Mouse (Mus musculus): ENCODE results near the gene Nup50. TPM values are rescaled to one million over a fixed set of nuclear protein-coding genes. Genes with fewer than 3 reads are reported as not detected.
A peak's percentile ranks its signal among the peaks of the same experiment; 100 is the strongest.
"Not testable (repeated sequence)": the region's sequence is repeated elsewhere in the genome, so short reads cannot be mapped to it uniquely, and the experiment has no call there.

The Nup50 gene
- 10 to 100 TPM; 41.0 to 45.8 TPM for total RNA-seq (2021)
- long read RNA-seq, experiment 1, full-length matches to known transcripts = 29 of 38 reads
- long read RNA-seq, experiment 1, partial matches to known transcripts = 9 of 38 reads
- long read RNA-seq, experiment 1, other reads (novel, unspliced or antisense) = 0 of 38 reads
- long read RNA-seq, experiment 2, full-length matches to known transcripts = 29 of 50 reads
- long read RNA-seq, experiment 2, partial matches to known transcripts = 6 of 50 reads
- long read RNA-seq, experiment 2, other reads (novel, unspliced or antisense) = 15 of 50 reads

DNA sequence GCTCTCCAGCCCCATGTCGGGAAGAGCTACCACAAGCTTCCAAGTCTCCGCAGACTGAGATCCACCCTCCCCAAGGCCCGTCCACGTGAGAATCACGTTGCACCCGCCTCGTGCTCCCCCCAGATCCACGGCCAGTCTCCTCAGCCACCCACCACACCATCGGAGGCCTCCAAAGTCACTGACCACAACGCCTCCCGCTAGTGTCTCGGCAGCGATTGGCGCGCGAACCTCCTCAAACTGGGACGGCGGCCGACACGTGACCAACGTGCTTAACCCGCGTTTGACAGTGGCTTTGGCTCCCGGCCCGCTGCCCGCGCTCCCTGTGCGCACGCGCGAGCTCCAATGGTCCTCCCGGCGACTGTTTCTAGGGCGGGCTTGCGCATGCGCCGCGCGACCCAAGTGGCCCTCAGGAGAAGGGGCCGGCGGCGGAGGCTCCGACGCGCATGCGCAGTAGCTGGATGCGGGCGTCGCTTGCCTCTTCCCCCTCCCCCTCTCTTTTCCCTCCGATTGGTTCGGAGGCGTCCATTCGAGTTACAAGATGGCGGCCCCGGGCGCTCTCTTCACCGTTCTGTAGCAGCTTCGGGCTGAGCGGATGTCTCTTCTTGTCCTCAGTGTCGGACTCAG, at the start of gene Nup50:
Gene Nup50 (plus strand): TSS at position 528 of the 624 bp plus-strand sequence.
- DNase-seq (ENCODE audit: low spot score in 2 of 2) = peak; percentile 100

- DNase-seq (ENCODE audit: low spot score in 2 of 2) = no peak
Observed at GRCm38 (mm10) chr15:84873867-84874266, 49.3 kb upstream of the Nup50 start.

GRCm38 (mm10) chr15:84877029-84877815, 46.0 kb upstream of the Nup50 start:
- no peak for DNase-seq (ENCODE audit: low spot score in 2 of 2)

- DNase-seq (ENCODE audit: low spot score in 2 of 2) = no peak
Observed at GRCm38 (mm10) chr15:84888066-84888465, 35.1 kb upstream of the Nup50 start.

GRCm38 (mm10) chr15:84891246-84891645, 32.0 kb upstream of the Nup50 start:
- no peak for DNase-seq (ENCODE audit: low spot score in 2 of 2)

GRCm38 (mm10) chr15:84891658-84892057, 31.6 kb upstream of the Nup50 start:
- peak; percentile 61 to 64 for DNase-seq (ENCODE audit: low spot score in 2 of 2)

DNA sequence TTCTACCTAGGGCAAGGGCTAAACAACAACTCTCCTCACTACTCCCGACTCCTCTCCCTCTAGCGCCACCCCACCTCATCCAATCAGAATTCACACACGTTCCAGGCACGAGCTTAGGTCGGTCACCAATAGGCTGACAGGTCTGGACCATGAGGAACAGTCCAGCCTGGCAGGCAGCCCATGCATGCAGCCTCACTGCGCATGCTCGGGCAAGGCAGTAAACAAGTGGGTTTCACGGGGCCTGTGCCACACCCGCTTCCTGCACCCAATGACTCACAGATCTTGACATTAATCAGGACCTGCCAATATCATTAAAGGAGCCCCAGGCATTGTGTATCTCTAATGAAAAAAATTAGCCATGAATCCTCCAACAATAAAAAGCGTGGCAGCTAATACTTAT, 27.0 kb upstream of the Nup50 start:
- not testable (repeated sequence) for DNase-seq (ENCODE audit: low spot score in 2 of 2)

DNA sequence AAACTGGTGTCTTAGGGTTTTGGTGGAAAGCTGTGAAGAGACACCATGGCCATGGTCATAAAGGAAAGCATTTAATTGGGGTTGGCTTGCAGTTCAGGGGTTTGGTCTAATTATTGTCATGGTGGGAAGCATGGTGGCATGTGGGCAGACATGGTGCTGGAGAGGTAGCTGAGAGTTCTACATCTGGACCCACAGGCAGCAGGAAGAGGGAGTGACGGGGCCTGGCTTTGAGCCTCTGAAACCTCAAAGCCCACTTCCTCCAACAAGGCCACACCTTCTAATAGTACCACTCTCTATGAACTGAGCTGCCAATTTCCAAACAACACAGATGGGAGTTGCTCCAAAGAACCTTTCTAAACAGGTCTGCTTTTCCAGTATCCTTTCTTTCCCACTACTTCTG, 26.5 kb upstream of the Nup50 start:
- DNase-seq (ENCODE audit: low spot score in 2 of 2) = no peak

GRCm38 (mm10) chr15:84898077-84898476, 25.1 kb upstream of the Nup50 start:
- DNase-seq (ENCODE audit: low spot score in 2 of 2) = no peak

GRCm38 (mm10) chr15:84903843-84904385, 19.3 kb upstream of the Nup50 start:
- no peak for DNase-seq (ENCODE audit: low spot score in 2 of 2)

DNA sequence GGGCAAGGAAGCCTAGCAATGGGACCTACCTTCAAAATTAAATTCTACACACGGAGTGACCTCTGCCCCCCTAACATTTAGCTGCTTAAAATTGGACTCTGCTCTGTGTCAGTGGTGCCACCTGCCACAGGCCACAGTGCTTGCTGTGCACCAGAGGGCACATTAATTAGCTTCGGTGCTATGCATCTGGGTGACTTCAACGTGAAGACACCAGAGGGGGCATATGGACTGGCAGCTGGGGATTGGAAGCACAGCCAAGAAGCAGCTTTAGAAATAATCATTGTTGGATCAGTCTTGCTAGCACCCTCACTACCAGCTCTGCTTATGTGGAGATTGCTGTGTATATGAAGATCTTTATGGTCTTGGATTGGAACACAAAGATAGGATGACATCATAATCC, 10.0 kb upstream of the Nup50 start:
- DNase-seq (ENCODE audit: low spot score in 2 of 2) = no peak

DNA sequence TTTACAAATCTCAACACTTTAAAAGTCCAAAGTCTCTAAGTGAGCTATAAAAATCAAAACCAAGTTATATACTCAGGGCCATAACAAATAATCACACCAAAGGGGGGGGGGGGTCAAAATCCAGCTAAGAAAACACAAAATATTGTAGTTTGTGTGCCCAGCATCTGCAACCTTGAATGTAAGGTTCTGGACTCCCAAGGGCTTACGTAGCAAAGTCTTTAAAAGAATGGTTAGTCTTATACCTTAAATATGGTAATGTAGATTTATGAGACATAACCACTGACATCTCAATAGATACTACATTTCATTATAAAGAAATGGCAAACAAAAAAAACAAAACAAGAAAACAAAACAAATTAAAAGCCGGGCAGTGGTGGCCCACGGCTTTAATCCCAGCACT, 3.3 kb upstream of the Nup50 start, which contains the start of gene Gm29666:
Gene Gm29666 (minus strand): TSS at position 101 of the 400 bp plus-strand sequence.
- DNase-seq (ENCODE audit: low spot score in 2 of 2) = no peak

DNA sequence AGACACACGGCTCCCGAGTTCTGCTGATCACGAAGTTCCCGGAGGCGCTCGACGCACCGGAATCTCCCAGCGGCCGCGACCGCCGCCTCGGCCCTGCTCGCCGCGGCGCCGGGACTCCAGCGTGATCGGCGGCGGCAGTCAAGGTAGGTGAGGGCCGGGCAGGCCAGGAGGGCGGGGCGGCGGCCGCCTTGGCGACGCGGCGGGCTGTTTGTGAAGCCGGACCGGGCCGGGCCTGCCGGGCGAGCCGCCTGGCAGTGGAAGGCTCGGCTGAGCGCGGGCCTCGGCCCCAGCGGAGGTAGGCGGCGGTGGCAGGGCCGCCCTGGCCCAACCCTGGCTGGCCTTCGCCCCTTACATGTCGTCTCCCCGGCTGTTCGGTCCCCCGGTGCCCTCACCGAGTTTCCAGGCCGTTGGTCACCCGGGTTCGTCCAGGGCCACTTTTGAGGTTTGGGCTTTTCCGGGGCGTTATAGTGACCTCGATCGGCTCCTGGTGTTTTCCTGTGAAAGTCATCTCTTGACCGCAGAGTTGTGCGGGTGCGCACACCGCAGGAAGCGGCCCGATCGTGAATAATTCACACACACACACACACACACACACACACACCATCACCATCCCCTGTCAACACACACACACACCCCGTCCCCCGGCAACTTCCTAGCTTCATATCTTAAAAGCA, 434 bp downstream of the Nup50 start:
- no peak for DNase-seq (ENCODE audit: low spot score in 2 of 2)

DNA sequence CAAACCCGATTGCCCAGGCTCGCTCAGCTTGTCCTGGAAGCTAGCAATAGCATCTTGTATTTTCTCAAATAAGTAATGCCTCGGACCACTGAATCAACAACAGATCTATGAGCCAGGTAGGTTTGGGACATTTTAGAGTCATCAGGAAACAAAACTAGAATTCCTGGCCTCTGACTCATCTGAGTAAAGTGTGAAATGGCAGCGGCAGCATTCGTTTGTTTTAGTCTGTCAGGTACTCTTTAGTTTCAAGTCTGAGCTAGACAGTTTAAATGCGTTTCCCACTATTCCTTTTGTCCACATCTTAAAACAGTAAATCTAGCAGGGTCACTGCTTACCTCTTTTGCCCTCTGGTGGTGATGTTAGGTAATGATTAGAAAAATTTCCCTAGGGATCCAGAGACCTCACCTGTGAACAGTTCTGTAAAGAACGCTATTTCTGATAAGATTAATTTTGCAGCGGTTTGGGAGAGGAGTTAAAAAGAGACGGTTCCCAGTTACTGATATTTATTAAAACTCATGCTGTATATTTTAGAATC, 1.6 kb downstream of the Nup50 start:
- DNase-seq (ENCODE audit: low spot score in 2 of 2) = no peak

GRCm38 (mm10) chr15:84925495-84926018, 2.3 kb downstream of the Nup50 start:
- DNase-seq (ENCODE audit: low spot score in 2 of 2) = no peak

DNA sequence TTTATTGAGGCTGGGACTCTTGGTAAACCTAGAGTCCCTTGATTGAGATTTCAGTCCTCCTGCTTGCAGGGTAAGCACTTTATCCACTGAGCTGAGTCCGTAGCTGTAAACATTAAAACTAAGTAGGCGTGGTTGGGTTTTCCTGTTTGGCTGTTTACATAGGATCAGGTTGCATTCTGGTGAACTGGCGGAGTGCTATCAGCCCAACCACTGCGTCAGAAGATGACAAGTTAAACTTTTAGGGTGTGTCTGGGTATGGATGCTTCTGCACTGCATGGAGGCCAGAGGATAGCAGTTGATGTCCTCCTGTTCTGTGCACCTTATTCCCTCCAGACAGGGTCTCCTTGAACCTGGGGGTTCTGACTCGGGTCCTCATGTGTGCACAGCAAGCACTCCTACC, 9.1 kb downstream of the Nup50 start:
- DNase-seq (ENCODE audit: low spot score in 2 of 2) = no peak

- DNase-seq (ENCODE audit: low spot score in 2 of 2) = no peak
Observed at GRCm38 (mm10) chr15:84934901-84935300, 11.7 kb downstream of the Nup50 start.

DNA sequence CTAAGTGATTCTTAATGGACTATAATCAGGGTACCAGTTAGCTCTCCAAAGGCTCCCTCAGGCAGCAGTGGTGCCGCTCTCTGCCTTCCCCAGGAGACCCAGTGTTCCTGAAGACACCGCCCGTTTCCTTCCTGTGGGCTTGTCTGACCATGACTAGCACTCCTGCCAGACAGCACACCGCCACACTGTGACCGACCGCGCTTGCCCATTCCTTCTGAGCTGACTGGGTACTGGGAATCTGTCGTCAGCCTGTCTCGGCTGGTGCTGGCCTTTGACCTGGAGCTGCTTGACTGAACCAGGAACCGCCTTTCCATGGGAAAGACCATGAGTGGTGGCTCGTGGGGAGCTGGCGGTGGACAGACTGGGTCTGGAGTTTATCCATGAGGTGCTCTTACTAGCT, 16.9 kb downstream of the Nup50 start:
- peak in 1 of 2 experiments; percentile 31 for DNase-seq (ENCODE audit: low spot score in 2 of 2)

GRCm38 (mm10) chr15:84942647-84943285, 19.6 kb downstream of the Nup50 start:
- no peak for DNase-seq (ENCODE audit: low spot score in 2 of 2)

GRCm38 (mm10) chr15:84944319-84944718, 21.1 kb downstream of the Nup50 start:
- DNase-seq (ENCODE audit: low spot score in 2 of 2) = no peak

Data from adrenal gland, adult 18-20 months (tissue).